Mouse (Mus musculus) left cerebral cortex, adult 11 months (tissue): ENCODE measurements around the gene Tmem176a.
"Not testable (repeated sequence)": the region's sequence is repeated elsewhere in the genome, so short reads cannot be mapped to it uniquely, and the experiment has no call there.

Experiments
- DNase-seq: peaks from one replicate; pipeline ENCODE4 v3.0.0; 2022; ENCODE audit warnings: low spot score

The Tmem176a gene

GRCm38 (mm10) chr6:48842111-48842842 lies 1.6 kb downstream of the Tmem176a start:
- no peak for DNase-seq

DNA sequence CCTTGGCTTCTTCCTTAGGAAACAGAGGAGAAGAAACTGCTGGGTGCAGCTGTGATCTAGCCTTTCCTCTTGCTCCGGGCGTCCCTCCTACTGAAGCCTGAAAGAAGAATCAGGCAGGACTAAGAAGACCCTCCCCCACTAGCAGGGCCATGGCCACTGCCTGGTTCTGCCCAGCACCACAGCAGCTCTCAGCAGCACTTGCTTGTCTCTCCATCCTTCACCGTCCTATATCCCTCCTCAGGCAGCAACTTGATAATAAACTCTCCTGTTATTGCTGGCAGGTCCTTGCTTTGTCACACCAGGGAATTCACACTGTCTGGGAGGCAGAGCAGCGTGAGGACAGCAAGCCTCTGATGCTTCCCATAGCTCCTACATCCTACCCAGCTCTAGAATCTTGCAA lies 4.4 kb downstream of the Tmem176a start:
- DNase-seq = no peak

DNA sequence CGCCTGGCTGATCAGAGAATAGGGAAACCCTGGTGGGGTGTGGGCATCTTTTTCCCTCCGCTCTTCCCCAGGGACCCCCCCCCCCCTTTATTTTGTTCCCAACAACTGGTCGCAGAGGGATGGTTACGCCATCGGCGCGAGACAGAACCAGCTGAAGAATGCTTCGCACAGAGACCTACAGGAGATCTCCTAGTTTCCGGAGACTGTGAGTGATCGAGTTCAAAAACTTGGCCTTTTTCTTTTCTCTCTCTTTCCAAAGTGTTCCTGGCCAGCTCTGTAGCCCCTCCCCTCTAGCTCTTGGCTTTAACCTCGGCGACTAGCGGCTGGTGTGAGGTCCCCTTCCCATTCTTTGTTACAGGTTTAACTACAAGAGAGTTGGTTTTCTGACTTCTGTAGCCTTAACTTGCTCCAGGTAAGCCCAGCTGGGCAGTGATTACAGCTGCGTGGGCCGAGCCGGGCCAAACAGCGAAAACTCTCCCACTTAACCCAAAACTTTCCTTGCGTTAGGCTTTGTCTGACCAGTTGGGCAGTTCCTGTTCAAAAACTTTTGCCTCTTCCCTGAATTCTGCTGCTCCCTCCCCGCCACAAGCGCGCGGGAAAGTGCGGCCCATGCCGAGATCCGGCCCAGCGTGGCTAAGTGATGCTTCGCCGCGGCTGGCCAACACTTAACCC lies 11.2 kb downstream of the Tmem176a start:
- no peak for DNase-seq

DNA sequence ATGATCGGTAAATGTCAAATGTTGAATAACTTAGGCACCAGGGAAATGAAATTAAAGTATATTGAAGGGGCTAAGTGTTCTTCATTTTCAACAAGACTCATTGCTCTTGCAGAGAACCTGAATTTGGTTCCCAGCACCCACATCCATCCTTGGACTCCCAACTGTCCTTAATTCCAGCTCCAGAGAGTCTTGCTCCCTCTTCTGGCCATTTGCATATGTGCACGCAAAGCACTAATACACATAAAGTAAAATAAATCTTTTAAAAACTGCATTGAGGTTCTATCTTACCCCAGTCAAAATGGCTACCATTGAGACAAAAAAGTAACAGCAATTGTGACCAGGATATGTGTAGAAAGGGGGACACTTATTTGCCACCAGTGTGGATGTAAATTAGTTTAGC lies 13.4 kb downstream of the Tmem176a start:
- no peak for DNase-seq

DNA sequence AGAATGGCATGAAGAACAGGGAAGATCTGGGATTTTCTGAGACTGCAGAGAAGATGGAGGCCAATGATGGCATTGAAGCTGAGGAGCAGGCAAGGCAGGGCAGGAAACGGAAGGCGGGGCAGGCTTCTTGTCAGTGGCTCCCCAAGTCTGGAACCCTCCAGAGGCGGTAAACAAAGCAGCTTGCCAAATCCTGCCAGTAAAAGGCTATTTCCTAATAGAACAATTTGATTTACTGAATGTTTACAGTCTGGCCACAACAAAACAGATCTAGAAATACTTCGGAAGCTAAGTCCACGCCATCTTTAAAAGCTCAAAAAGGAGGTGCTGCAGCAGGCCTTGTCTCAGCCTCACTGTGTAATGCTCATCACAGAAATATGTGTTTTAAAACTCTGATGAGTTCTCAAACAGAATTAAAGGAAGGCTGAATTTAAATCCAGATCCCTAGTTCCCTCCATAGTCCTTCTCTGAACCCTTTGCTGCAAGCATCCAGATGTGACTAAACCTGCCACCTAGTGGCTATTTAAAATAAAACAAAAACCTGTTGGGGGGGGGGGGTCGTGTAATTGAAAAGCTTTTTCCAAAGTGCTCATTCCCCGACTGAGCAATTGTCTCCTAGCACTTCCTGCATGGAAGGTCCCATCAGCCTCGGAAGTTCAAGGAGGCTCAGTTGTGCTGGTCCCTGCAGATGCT lies 17.0 kb downstream of the Tmem176a start:
- DNase-seq = no peak

- DNase-seq = peak; percentile 30
These were observed 19.6 kb downstream of the Tmem176a start for GRCm38 (mm10) chr6:48860130-48860815.

DNA sequence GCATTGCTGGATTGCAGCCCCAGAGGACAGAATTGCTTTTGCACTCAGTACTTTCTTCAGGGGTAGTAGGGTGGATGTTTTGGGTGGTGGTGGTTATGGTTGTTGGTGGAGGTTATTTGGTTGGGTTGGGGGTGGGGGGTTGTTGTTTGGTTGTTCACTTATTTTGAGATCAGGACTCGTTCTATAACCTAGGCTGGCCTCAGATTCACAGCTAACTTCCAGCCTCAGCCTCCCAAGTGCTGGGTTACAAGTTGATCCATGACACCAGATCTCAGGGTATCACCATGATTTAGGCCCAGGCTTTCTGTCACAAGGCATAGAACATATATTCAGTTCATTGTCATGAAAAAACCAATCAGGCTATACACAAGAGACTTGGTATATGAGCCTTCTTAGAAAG lies 20.1 kb downstream of the Tmem176a start:
- no peak for DNase-seq

GRCm38 (mm10) chr6:48861616-48862280 lies 21.0 kb downstream of the Tmem176a start:
- no peak for DNase-seq

DNA sequence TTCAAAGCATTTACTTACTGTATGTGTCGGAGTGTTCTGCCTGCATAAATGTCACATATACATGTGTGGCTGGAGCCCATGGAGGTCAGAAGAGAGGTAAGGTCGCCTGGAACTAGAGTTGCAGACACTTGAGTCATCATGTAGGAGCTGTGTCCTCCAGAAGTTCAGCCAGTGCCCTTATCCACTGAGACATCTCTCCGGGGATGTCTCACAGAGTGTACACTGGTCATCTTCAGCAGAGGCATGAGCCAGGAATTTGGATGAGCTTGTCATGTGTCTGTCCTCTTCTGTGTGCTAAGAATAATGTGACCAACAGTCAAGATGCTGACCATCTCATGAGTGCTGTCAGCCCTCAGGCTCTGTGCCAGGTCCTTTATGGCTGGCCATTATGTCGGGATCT lies 22.1 kb downstream of the Tmem176a start:
- no peak for DNase-seq

GRCm38 (mm10) chr6:48863488-48863887 lies 22.8 kb downstream of the Tmem176a start:
- DNase-seq = no peak

DNA sequence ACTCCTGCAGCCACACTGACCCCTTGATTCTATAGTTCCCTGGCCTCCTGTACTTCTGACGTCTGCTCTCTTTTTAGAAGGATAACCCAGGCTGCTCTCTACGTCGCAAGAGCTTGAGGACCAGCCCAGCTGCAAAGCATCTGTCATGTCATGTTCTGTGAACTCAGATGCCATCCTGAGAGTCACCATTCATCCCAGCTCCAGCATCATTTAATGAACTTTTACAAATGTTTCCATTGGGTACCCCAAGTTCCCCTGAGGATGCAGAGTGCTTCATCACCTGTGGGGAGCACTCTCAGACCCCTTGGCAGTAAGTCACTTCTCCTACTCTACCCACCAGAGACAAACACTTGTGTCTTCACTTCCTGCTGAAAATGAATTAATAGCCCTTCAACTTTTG lies 23.5 kb downstream of the Tmem176a start:
- no peak for DNase-seq

GRCm38 (mm10) chr6:48864723-48865122 lies 24.0 kb downstream of the Tmem176a start:
- DNase-seq = no peak

DNA sequence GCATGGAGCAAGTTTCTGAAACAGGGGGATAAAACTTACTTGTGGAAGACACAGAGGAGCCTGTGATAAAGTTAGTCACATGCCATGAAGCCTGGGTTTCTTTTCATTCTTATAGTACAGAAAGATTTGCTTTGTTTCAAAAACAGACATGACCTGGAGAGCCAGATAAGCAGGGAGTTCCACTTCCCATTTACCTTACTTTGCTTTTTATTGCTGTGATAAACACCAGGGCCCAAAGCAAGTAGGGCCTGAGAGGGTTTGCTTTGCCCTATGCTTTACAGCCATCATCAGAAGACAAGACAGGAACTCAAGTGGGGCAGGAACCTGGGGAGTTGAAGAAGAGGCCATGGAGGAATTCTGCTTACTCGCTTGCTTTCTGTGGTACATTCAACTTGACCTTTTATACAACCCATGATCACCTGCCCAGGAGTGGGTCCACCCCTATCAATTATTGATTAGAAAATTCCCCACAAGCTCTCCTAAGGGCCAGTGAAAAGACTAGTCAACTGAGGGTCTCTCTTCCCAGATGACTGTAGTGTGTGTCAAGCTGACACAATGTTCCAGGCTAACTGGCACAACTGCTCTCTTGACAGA lies 24.5 kb downstream of the Tmem176a start:
- DNase-seq = no peak

GRCm38 (mm10) chr6:48866355-48866950 lies 25.7 kb downstream of the Tmem176a start:
- not testable (repeated sequence) for DNase-seq

- no peak for DNase-seq
These were observed 26.4 kb downstream of the Tmem176a start for GRCm38 (mm10) chr6:48867158-48867557.

DNA sequence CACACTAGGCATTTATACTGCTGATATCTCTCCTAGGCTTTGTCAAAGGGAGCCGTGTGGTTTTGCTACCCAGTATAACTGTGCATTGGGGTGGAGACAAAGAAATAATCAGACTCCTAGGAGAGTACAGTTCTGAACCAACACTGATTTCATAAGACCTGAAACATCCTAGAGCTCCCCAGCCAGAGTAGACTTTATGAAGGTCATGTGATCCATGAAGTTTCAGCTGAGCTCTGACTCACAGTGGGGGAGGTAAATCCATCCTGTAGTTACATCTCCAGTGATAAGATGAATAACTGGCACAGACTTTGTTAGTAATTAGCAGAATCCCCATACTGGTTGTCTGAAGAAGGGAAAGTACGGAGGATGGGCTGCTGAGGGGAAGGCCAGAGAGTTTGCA lies 29.1 kb downstream of the Tmem176a start:
- DNase-seq = no peak

DNA sequence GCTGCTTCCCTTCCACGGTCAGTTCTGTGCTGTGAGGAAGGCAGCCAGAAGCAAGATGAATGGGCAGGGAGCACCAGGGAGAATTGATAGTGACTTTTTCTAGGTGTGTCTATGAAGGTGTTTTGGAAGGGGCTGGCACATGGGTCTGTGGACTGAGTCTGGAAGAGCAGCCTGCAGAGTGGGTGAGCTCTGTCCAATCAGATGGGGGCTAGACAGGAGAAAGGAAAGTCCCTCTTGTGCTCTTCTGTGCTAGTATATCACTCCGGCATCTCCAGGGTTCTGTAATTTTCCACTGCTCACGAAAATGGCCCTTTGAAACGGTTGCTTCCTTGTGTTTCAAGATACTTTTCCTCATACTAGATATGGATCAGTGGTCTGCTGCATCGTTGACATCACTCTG lies 31.9 kb downstream of the Tmem176a start, which contains the start of gene Aoc1:
Gene Aoc1, plus strand, starts transcription at position 301 of the 400 bp plus-strand sequence.
- no peak for DNase-seq

GRCm38 (mm10) chr6:48874576-48874975 lies 33.9 kb downstream of the Tmem176a start:
- DNase-seq = no peak

DNA sequence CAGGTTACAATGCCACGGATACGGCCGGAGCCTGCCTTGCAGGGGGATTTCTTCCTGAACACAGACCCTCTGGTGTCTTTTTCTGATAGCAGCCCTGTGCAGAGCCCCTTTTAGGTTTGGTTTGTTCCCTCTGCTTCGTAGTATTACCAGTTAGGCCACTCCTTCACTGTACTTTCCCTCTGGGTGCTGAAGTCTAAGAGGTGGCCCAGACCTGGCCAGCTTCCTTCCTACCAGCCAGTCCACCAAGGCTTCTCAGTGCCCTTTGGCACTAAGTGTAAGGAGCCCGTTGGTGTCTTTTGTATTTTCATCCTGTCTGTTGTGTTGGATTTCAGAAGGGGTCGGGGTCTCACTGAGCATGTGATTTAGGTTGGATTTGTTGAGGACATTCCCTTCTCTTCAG lies 34.8 kb downstream of the Tmem176a start:
- no peak for DNase-seq

DNA sequence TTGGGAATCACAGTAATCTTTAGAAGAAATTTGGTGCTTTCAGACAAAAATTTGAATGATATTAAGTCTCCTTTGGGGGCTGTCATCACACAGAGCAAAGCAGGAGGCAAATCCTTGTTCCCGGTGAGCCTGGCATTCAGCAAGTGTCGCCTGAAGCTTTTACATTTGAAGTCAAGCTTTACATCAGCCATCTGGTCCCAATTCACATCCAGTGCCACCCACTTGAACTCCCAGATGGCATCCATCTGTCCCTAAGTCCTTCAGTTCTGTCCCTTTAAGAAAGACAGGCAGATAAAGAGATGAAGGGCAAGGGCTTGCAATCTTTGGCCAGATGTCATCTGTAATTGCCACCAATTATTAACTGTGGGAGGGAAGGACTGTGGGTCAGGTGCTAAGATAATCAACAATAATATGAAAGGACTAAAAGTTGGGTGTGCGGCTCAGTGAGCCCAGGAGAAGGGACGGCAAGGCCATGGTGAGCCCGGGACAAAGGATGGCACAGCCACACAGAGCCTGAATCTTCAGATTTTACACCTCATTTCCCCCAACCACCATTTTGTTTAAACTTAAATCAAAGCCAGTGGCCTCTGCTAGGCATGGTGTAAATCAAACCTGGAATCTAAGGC lies 35.9 kb downstream of the Tmem176a start:
- DNase-seq = no peak

DNA sequence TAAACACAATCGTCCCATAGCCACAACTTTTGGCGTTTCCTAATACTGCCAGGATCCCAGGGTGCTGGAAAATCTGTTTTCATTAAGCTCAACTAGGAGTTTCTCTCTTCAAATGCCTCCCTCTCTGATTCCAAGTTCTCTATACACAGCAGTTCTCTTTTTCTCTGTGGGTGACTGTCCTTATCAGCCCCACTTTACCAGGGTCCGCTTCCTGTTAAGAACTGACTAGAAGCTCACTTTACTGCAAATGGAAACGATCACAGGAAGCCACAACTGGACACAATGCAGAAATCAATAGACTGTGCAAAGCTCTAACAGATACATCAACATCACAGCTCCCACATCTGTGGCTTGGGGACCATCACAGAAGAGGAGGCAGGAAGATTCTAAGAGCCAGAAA lies 53.5 kb downstream of the Tmem176a start:
- DNase-seq = no peak
